Mouse (Mus musculus) midbrain, embryonic 16.5 days (tissue): ENCODE results near the gene 1700034I23Rik. TPM values are rescaled to one million over a fixed set of nuclear protein-coding genes. Genes with fewer than 3 reads are reported as not detected.
"Not testable (repeated sequence)": the region's sequence is repeated elsewhere in the genome, so short reads cannot be mapped to it uniquely, and the experiment has no call there.

Experiments
- ATAC-seq: fragments of 200-750 bp; cut with Nextera tagmentation; 2 replicates; pipeline ENCODE4 v1.8.0; 2017; ENCODE audit warnings: moderate TSS enrichment
- H3K27ac ChIP-seq: fragments of 300-500 bp; sonication (generic); 2 replicates; pipeline ENCODE4 v1.5.1; 2014; ENCODE audit warnings: mild to moderate bottlenecking, low read length, mixed read lengths
- H3K27me3 ChIP-seq: fragments of 300-500 bp; sonication (generic); 2 replicates; pipeline ENCODE4 v1.6.1; 2014; ENCODE audit warnings: low read depth, low read length, mixed read lengths; ENCODE audit not compliant: control insufficient read depth, insufficient read depth
- H3K36me3 ChIP-seq: fragments of 300-500 bp; sonication (generic); 2 replicates; pipeline ENCODE4 v1.6.1; 2014; ENCODE audit warnings: mild to moderate bottlenecking, low read length, moderate library complexity, mixed read lengths; ENCODE audit not compliant: control insufficient read depth, insufficient read depth
- H3K4me1 ChIP-seq: fragments of 300-500 bp; sonication (generic); 2 replicates; pipeline ENCODE4 v1.6.1; 2014; ENCODE audit warnings: mild to moderate bottlenecking, low read length, mixed read lengths; ENCODE audit not compliant: control insufficient read depth, insufficient read depth
- H3K4me2 ChIP-seq: fragments of 300-500 bp; sonication (generic); 2 replicates; pipeline ENCODE4 v1.6.1; 2014; ENCODE audit warnings: mild to moderate bottlenecking, low read length, mixed read lengths
- H3K4me3 ChIP-seq: fragments of 300-500 bp; sonication (generic); 2 replicates; pipeline ENCODE4 v1.5.1; 2014; ENCODE audit warnings: low read depth, mild to moderate bottlenecking, low read length, moderate library complexity, mixed read lengths
- H3K9ac ChIP-seq: fragments of 300-500 bp; sonication (generic); 2 replicates; pipeline ENCODE4 v1.6.1; 2014; ENCODE audit warnings: low read depth, low read length, mixed read lengths
- H3K9me3 ChIP-seq: fragments of 300-500 bp; sonication (generic); replicated peaks from 2 replicates; pipeline ENCODE4 v1.6.1; 2014; ENCODE audit warnings: mild to moderate bottlenecking, low read length, mixed read lengths; ENCODE audit not compliant: control insufficient read depth, poor library complexity, severe bottlenecking
- WGBS: fragments of 180-500 bp; shearing (Covaris S2); extraction: QIAGEN DNeasy Blood & Tissue Kit; methylation state at CpG from one replicate; pipeline ENCODE4 v1.1.7; 2014; 5-methylcytosine and 5-hydroxymethylcytosine counted together
- polyA plus RNA-seq: library from polyadenylated mRNA; unstranded; fragments of >200 nt; fragmentation: Nextera tagmentation; extraction: Ambion mirVana; gene quantifications from 2 replicates; pipeline ENCODE4 v1.2.1, GENCODE M21; 2015

1700034I23Rik gene
- polyA plus RNA-seq, result 0.62 TPM in 2 replicates

DNA sequence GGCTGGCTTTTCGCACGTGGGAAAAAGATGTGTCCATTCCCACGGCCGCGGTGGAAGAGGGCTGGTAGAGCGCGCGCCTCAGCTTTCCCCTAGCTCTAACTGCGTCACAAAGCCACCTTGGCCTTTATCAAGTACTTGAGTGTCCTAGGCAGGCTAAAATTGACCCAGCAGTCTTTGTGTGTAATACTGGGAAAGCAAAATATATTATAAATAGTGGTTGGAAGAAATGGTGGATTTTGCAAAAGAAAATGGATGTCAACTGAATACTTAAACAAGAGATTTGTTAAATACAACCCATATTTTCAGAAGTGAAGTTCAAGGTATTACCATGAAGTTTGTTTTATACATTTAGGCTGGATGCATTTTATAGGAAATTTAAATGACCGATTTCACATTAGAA, at the start of gene 1700034I23Rik:
1700034I23Rik (minus strand) TSS at position 101 of the 400 bp plus-strand sequence.
- WGBS, result 88% methylated on average over 2 of the region's 10 CpGs
- H3K27ac ChIP-seq, H3K9ac ChIP-seq, ATAC-seq, H3K9me3 ChIP-seq, H3K4me2 ChIP-seq, H3K4me3 ChIP-seq, H3K36me3 ChIP-seq, H3K4me1 ChIP-seq, H3K27me3 ChIP-seq: not testable (repeated sequence)

- WGBS, result 10% methylated on average over 7 of the region's 7 CpGs
- Histone ChIP-seq H3K4me1 (peaks cover 11% of the 10 kb centered on the region), H3K9ac (no peak overlapping the region), H3K4me3 (peak overlapping the region; percentile 81), H3K27me3 (peaks cover 4% of the 10 kb centered on the region), H3K27ac (no peak overlapping the region), H3K36me3 (no peaks in the 10 kb centered on the region), H3K9me3 (no peaks in the 10 kb centered on the region), H3K4me2 (peak overlapping the region; percentile 78)
- no peak for ATAC-seq
Observed at GRCm38 (mm10) chr3:40951365-40951764, 49.0 kb upstream of the 1700034I23Rik start.

GRCm38 (mm10) chr3:40950601-40951201, 48.4 kb upstream of the 1700034I23Rik start:
- no peaks in the 10 kb centered on the region for H3K36me3 ChIP-seq
- H3K4me2 ChIP-seq, result peak overlapping the region; percentile 78
- H3K27ac ChIP-seq, result peak overlapping the region; percentile 76
- H3K9me3 ChIP-seq, result no peaks in the 10 kb centered on the region
- WGBS, result under 1% methylated on average over 43 of the region's 43 CpGs
- peak overlapping the region; percentile 81 for H3K4me3 ChIP-seq
- 0 out of 2 replicates have a peak, but pooled peaks have one; percentile 1 for ATAC-seq
- peaks cover 4% of the 10 kb centered on the region for H3K27me3 ChIP-seq
- H3K4me1 ChIP-seq, result peaks cover 11% of the 10 kb centered on the region
- H3K9ac ChIP-seq, result peak overlapping the region; percentile 81

DNA sequence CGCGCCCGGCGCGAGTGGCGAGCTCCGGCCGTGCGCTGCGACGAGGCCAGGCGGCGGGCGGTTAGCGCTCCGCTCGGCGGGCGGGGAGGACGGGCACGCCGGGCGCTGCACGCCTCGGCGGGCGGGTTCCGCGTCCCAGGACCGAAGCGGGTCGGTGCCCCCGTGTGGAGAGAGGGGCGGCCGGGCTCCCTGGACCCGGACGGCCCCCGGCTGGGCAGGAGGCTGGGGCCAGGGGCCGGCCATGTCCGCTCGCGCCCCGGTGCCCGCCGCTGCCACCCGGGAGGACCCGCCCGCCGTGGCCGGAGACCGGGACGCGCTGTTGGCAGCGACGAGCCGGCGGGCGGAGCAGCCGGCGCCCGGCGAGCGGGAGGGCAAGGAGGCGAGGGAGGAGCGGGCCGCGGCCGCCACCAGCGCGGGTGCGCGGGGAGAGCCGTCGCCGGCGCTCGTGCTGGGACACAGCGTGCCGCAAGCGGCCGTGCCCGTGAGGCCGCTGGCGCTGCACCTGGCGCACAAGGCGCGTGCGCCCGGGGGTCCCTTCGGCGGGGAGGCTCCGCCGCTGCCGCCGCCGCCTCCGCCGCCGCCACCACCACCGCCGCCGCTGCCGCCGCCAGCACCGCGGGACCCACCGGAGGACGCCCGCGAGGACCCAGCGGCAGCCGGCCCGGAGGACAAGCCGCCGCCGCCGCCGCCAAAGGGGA, 47.7 kb upstream of the 1700034I23Rik start:
- peak overlapping the region; percentile 78 for H3K4me2 ChIP-seq
- H3K27me3 ChIP-seq, result peaks cover 4% of the 10 kb centered on the region
- peak; percentile 67 for ATAC-seq
- H3K4me3 ChIP-seq, result peak overlapping the region; percentile 81
- no peaks in the 10 kb centered on the region for H3K9me3 ChIP-seq
- under 1% methylated on average over 38 of the region's 118 CpGs for WGBS
- H3K4me1 ChIP-seq, result peaks cover 11% of the 10 kb centered on the region
- H3K27ac ChIP-seq, result peak overlapping the region; percentile 76
- no peaks in the 10 kb centered on the region for H3K36me3 ChIP-seq
- H3K9ac ChIP-seq, result peak overlapping the region; percentile 81

GRCm38 (mm10) chr3:40949170-40949902, 47.0 kb upstream of the 1700034I23Rik start, which contains the start of gene Larp1b:
Gene Larp1b (plus strand): TSS chr3:40949828.
- Histone ChIP-seq H3K9me3 (no peaks in the 10 kb centered on the region), H3K27ac (peak within 1 kb of the TSS; percentile 76), H3K4me2 (peak within 1 kb of the TSS; percentile 78), H3K4me1 (peaks cover 11% of the 10 kb centered on the region), H3K4me3 (peak within 1 kb of the TSS; percentile 81), H3K36me3 (no peaks in the 10 kb centered on the region), H3K27me3 (peaks cover 4% of the 10 kb centered on the region), H3K9ac (peak within 1 kb of the TSS; percentile 81)
- under 1% methylated on average over 60 of the region's 66 CpGs for WGBS
- peak; percentile 96 for ATAC-seq

DNA sequence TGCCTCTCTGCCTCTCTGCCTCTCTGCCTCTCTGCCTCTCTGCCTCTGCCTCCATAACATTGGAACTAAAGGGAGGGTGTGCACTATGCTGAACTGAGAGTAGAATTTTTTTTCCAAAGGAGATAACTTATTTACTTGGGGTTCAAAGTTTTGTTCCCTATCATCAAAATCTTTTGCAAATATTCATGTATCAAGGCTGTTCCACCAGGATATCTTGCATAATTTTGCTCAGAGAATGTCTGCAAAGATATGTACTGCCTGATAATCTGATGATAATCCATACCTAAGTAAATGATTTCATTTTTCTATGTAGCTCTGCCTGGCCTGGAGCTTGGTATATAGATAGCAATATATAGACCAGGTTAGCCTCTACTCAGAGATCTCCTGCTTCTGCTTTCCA, 36.7 kb upstream of the 1700034I23Rik start:
- Histone ChIP-seq H3K27me3 (no peaks in the 10 kb centered on the region), H3K9me3 (no peaks in the 10 kb centered on the region), H3K27ac (no peak overlapping the region), H3K4me3 (no peak overlapping the region), H3K9ac (no peak overlapping the region), H3K4me2 (no peak overlapping the region), H3K4me1 (no peaks in the 10 kb centered on the region), H3K36me3 (peaks cover 4% of the 10 kb centered on the region; the same call in 1 of the 2 replicates)
- no peak for ATAC-seq

DNA sequence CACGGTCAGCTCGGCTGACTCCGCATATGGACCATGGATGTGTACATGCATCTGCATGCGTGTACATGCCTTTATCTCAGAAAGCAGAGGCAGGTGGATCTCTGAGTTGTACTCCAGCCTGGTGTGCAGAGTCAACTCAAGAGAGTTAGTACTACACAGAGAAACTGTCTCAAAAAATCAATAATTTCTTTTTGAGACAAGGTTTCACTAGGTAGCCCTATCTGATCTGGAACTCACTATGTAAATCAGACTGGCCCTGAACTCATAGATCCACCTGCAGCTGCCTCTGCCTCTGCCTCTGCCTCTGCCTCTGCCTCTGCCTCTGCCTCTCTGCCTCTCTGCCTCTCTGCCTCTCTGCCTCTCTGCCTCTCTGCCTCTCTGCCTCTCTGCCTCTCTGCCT, 36.2 kb upstream of the 1700034I23Rik start:
- H3K27ac ChIP-seq, result no peak overlapping the region
- H3K4me3 ChIP-seq, result no peak overlapping the region
- H3K27me3 ChIP-seq, result no peaks in the 10 kb centered on the region
- H3K4me1 ChIP-seq, result no peaks in the 10 kb centered on the region
- no peak overlapping the region for H3K9ac ChIP-seq
- ATAC-seq, result no peak
- H3K4me2 ChIP-seq, result no peak overlapping the region
- peaks cover 8% of the 10 kb centered on the region for H3K36me3 ChIP-seq
- WGBS, result 97% methylated on average over 4 of the region's 4 CpGs
- no peaks in the 10 kb centered on the region for H3K9me3 ChIP-seq

- no peak for ATAC-seq
- 90% methylated on average over 5 of the region's 5 CpGs for WGBS
- Histone ChIP-seq H3K9me3 (no peaks in the 10 kb centered on the region), H3K27me3 (no peaks in the 10 kb centered on the region), H3K4me2 (no peak overlapping the region), H3K4me1 (no peaks in the 10 kb centered on the region), H3K9ac (no peak overlapping the region), H3K36me3 (peaks cover 11% of the 10 kb centered on the region), H3K4me3 (no peak overlapping the region), H3K27ac (no peak overlapping the region)
Observed at GRCm38 (mm10) chr3:40938189-40938588, 35.8 kb upstream of the 1700034I23Rik start.
